Mouse (Mus musculus) MEL (cell line): ENCODE data around the gene AI854703. TPM values are rescaled to one million over a fixed set of nuclear protein-coding genes. Genes with fewer than 3 reads are reported as not detected.

ENCODE experiments used
- DNase-seq: peaks from one replicate; pipeline ENCODE4 v3.0.0; 2011; ENCODE audit warnings: low read depth, low spot score
- H3K27ac ChIP-seq: 2 replicates; pipeline ENCODE4 v1.5.1; 2012; ENCODE audit warnings: low read depth, mild to moderate bottlenecking, control low read depth, low read length, moderate library complexity; ENCODE audit not compliant: control insufficient read depth
- H3K27me3 ChIP-seq, 2 experiments: fragments of 150-350 bp in 1 of 2; sonication (generic) in 1 of 2; 2 replicates each; pipeline ENCODE4 v1.6.1; 2012; ENCODE audit warnings: low read length in 2 of 2, mild to moderate bottlenecking in 2 of 2, improper control_type of control experiment in 1 of 2, moderate library complexity in 1 of 2; ENCODE audit not compliant: insufficient read depth in 2 of 2, control insufficient read depth in 1 of 2
- H3K36me3 ChIP-seq, 2 experiments: 2 replicates each; pipeline ENCODE4 v1.6.1; 2012 to 2014; ENCODE audit warnings: low read length in 2 of 2, improper control_type of control experiment in 1 of 2, inconsistent platforms in 1 of 2, mild to moderate bottlenecking in 1 of 2; ENCODE audit not compliant: insufficient read depth in 2 of 2, control insufficient read depth in 1 of 2
- H3K4me1 ChIP-seq, 2 experiments: fragments of 150-350 bp in 1 of 2; sonication (generic) in 1 of 2; 2 replicates each; pipeline ENCODE4 v1.6.1; 2012; ENCODE audit warnings: low read length in 2 of 2, improper control_type of control experiment in 1 of 2, mild to moderate bottlenecking in 1 of 2; ENCODE audit not compliant: insufficient read depth in 2 of 2, control insufficient read depth in 1 of 2
- H3K4me3 ChIP-seq, 2 experiments: fragments of 150-350 bp in 1 of 2; sonication (generic) in 1 of 2; 2 replicates each; pipeline ENCODE4 v1.5.1; 2012; ENCODE audit warnings: low read depth in 2 of 2, low read length in 2 of 2, mild to moderate bottlenecking in 2 of 2, moderate library complexity in 2 of 2, control low read depth in 1 of 2, improper control_type of control experiment in 1 of 2; ENCODE audit not compliant: control insufficient read depth in 1 of 2, insufficient read depth in 1 of 2
- H3K79me2 ChIP-seq: 2 replicates; pipeline ENCODE4 v1.6.1; 2012; ENCODE audit warnings: mild to moderate bottlenecking, low read length, moderate library complexity; ENCODE audit not compliant: control insufficient read depth, poor library complexity, insufficient read depth
- H3K9ac ChIP-seq: 2 replicates; pipeline ENCODE4 v1.6.1; 2012; ENCODE audit warnings: low read depth, mild to moderate bottlenecking, control low read depth, low read length, moderate library complexity; ENCODE audit not compliant: control insufficient read depth, poor library complexity, severe bottlenecking
- H3K9me3 ChIP-seq: fragments of 150-350 bp; sonication (generic); replicated peaks from 2 replicates; pipeline ENCODE4 v1.6.1; 2012; ENCODE audit warnings: mild to moderate bottlenecking, low read length, improper control_type of control experiment, moderate library complexity; ENCODE audit not compliant: insufficient read depth
- CHD1 ChIP-seq: IDR thresholded peaks from 2 replicates; pipeline ENCODE4 v1.6.1; 2012; ENCODE audit warnings: low read depth, mild to moderate bottlenecking, inconsistent platforms, low read length, improper control_type of control experiment
- CHD2 ChIP-seq: IDR thresholded peaks from 2 replicates; pipeline ENCODE4 v1.6.1; 2011; ENCODE audit warnings: low read length, improper control_type of control experiment
- ELF1 ChIP-seq: IDR thresholded peaks from 2 replicates; pipeline ENCODE4 v1.6.1; 2014; ENCODE audit warnings: low read depth, mild to moderate bottlenecking, inconsistent platforms, low read length, improper control_type of control experiment, moderate library complexity
- KAT2A ChIP-seq: conservative IDR thresholded peaks from 2 replicates; pipeline ENCODE4 v1.6.1; 2012; ENCODE audit warnings: low read depth, low read length, improper control_type of control experiment, inconsistent platforms
- MXI1 ChIP-seq: IDR thresholded peaks from 2 replicates; pipeline ENCODE4 v1.6.1; 2011; ENCODE audit warnings: mild to moderate bottlenecking, low read depth, low read length, improper control_type of control experiment
- NELFE ChIP-seq: IDR thresholded peaks from 2 replicates; pipeline ENCODE4 v1.6.1; 2011; ENCODE audit warnings: low read depth, low read length, improper control_type of control experiment
- POLR2A ChIP-seq, 2 experiments: IDR thresholded peaks; 2 replicates each; pipeline ENCODE4 v1.6.1; 2011 to 2012; ENCODE audit warnings: low read length in 2 of 2, mild to moderate bottlenecking in 2 of 2, control low read depth in 1 of 2, improper control_type of control experiment in 1 of 2, low read depth in 1 of 2, moderate library complexity in 1 of 2; ENCODE audit not compliant: control insufficient read depth in 1 of 2, insufficient read depth in 1 of 2, poor library complexity in 1 of 2
- RAD21 ChIP-seq: IDR thresholded peaks from 2 replicates; pipeline ENCODE4 v1.6.1; 2011; ENCODE audit warnings: mild to moderate bottlenecking, low read depth, low read length, improper control_type of control experiment
- RCOR1 ChIP-seq: IDR thresholded peaks from 2 replicates; pipeline ENCODE4 v1.6.1; 2012; ENCODE audit warnings: low read depth, mild to moderate bottlenecking, inconsistent platforms, low read length, improper control_type of control experiment
- TCF12 ChIP-seq: IDR thresholded peaks from 2 replicates; pipeline ENCODE4 v1.6.1; 2014; ENCODE audit warnings: low read depth, mild to moderate bottlenecking, inconsistent platforms, low read length, improper control_type of control experiment, moderate library complexity
- USF1 ChIP-seq: IDR thresholded peaks from 2 replicates; pipeline ENCODE4 v1.6.1; 2014; ENCODE audit warnings: low read depth, mild to moderate bottlenecking, inconsistent platforms, low read length, improper control_type of control experiment, moderate library complexity
- ZC3H11A ChIP-seq: IDR thresholded peaks from 2 replicates; pipeline ENCODE4 v1.6.1; 2012; ENCODE audit warnings: low read depth, mild to moderate bottlenecking, inconsistent platforms, low read length, improper control_type of control experiment
- ZKSCAN1 ChIP-seq: IDR thresholded peaks from 2 replicates; pipeline ENCODE4 v1.6.1; 2012; ENCODE audit warnings: low read depth, mild to moderate bottlenecking, inconsistent platforms, low read length, improper control_type of control experiment, moderate library complexity
- polyA plus RNA-seq, 2 experiments: library from polyadenylated mRNA; stranded (reverse) in 1 of 2; unstranded in 1 of 2; fragments of >175 nt in 1 of 2; fragments of >200 nt in 1 of 2; gene quantifications; 2 replicates each; pipeline versions ENCODE4 v1.2.1 to v1.2.4; 2012; ENCODE audit warnings: low replicate concordance in 2 of 2, low read depth in 1 of 2; ENCODE audit not compliant: insufficient read length in 2 of 2, insufficient read depth in 1 of 2, missing spikeins in 1 of 2
- total RNA-seq: library from RNA; depleted of rRNA; stranded (reverse); fragments of 300-350 nt; gene quantifications from 2 replicates; pipeline ENCODE4 v1.2.3, GENCODE M21; 2012; rRNA removed

AI854703 gene
- total RNA-seq (not detected in 2 replicates), polyA plus RNA-seq (not detected)

- no peaks in the 10 kb centered on the region for H3K4me1 ChIP-seq
- TF ChIP-seq USF1 (no peak), RAD21 (no peak), ZKSCAN1 (no peak), KAT2A (no peak), ELF1 (no peak)
- no peak within 1 kb of the TSS for H3K9ac ChIP-seq
- H3K9me3 ChIP-seq: no peaks in the 10 kb centered on the region
- no peaks in the 10 kb centered on the region for H3K27me3 ChIP-seq
- H3K36me3 ChIP-seq: no peaks in the 10 kb centered on the region
- no peaks in the 10 kb centered on the region for H3K79me2 ChIP-seq
- no peak within 1 kb of the TSS for H3K4me3 ChIP-seq
- DNase-seq: no peak
- H3K27ac ChIP-seq: no peak within 1 kb of the TSS
These were observed at the start of gene AI854703 for GRCm38 (mm10) chr6:48626464-48626863. AI854703 (plus strand) TSS chr6:48626764.

- no peak overlapping the region for H3K27ac ChIP-seq
- H3K79me2 ChIP-seq: no peaks in the 10 kb centered on the region
- DNase-seq: no peak
- H3K9ac ChIP-seq: no peak overlapping the region
- no peaks in the 10 kb centered on the region for H3K36me3 ChIP-seq
- no peaks in the 10 kb centered on the region for H3K4me1 ChIP-seq
- H3K4me3 ChIP-seq: no peak overlapping the region; a peak in 1 of 4 replicates
- H3K27me3 ChIP-seq: no peaks in the 10 kb centered on the region
- TF ChIP-seq ZC3H11A (no peak), MXI1 (no peak), RCOR1 (no peak)
- H3K9me3 ChIP-seq: no peaks in the 10 kb centered on the region
These were observed 47.8 kb upstream of the AI854703 start for GRCm38 (mm10) chr6:48578736-48579135.

- Histone ChIP-seq H3K4me3 (peak overlapping the region in 1 of 2 experiments; percentile 18; a peak in 3 of 4 replicates), H3K79me2 (no peaks in the 10 kb centered on the region), H3K9me3 (no peaks in the 10 kb centered on the region), H3K27ac (no peak overlapping the region), H3K36me3 (no peaks in the 10 kb centered on the region), H3K4me1 (no peaks in the 10 kb centered on the region), H3K9ac (no peak overlapping the region), H3K27me3 (no peaks in the 10 kb centered on the region)
- TF ChIP-seq ELF1 (no peak), CHD1 (no peak), RAD21 (no peak), CHD2 (no peak), NELFE (no peak), TCF12 (no peak), POLR2A (IDR thresholded peaks at IDR 0.05; ENCODE audit: control insufficient read depth in 1 of 2, insufficient read depth in 1 of 2, low read depth in 1 of 2, low read length in 2 of 2, poor library complexity in 1 of 2) (no peak)
- no peak for DNase-seq
These were observed 47.3 kb upstream of the AI854703 start for GRCm38 (mm10) chr6:48579215-48579648.
